Mouse (Mus musculus): Measurements from ENCODE around the gene Fryl. TPM values are rescaled to one million over a fixed set of nuclear protein-coding genes. Genes with fewer than 3 reads are reported as not detected.
A peak's percentile ranks its signal among the peaks of the same experiment; 100 is the strongest.

Gene Fryl
- total RNA-seq, 4 experiments from 2014 or later = 58.6 to 81.9 (median 72.1) TPM

DNA sequence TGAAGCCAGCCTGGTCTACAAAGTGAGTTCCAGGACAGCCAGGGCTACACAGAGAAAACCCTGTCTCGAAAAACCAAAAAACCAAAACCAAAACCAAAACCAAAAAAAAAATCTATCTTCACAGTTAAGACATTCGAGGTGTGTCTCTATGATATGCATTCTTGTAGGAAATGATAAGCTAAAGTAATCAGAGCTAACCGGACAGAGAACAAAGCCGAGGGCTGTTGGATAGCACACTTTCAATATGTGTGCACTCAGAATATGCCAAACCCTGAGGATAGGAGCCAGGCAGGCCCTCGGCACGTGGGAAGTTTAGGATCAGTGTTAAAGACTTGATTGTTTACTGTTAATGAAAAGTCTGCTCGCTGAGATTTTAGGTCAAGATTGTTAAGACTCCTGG lies 58.6 kb downstream of the Fryl start:
- no peak for DNase-seq (ENCODE audit: low spot score in 2 of 2)

DNA sequence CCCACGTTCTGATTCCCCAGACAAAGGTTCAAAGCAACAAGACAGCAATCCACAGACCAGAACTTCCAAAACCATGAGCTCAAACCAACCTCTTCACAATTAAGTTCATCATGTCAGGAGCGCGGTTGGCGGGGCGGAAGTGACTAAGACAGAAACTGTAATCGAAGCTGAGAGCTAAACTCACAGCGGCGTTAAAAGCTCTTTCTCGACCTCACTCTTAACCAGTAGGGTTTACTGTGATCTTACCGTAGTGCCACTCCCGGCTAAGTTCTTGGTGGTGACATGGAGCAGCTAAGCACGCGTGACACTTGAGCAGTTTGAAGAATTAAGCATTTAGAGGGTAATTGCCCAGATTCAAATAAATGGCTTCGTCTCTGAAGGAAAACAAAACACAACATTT lies 61.7 kb downstream of the Fryl start:
- no peak for DNase-seq (ENCODE audit: low spot score in 2 of 2)

DNA sequence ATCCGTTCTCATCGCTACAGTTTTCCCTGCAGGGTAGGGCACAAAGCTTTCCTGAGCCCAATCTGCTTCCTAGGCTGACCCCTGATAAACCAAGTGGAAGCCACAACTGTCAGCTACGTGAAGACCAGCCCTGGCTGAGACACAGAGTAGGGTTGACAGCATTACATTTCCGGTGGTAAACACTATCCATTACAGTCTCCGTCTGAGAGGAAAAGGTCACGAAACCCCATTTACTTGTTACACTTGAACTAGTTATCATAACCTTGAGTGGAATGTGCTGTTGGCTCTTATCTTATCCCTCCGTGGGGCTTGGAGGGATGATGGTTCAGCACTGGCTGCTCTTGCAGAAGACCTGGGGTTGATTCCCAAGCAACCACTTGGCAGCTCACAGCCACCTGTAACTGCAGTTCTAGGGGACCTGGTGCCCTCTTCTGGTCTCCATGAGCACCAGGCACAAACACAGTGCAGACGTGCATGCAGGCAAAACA lies 62.3 kb downstream of the Fryl start:
- DNase-seq (ENCODE audit: low spot score in 2 of 2) = no peak

DNA sequence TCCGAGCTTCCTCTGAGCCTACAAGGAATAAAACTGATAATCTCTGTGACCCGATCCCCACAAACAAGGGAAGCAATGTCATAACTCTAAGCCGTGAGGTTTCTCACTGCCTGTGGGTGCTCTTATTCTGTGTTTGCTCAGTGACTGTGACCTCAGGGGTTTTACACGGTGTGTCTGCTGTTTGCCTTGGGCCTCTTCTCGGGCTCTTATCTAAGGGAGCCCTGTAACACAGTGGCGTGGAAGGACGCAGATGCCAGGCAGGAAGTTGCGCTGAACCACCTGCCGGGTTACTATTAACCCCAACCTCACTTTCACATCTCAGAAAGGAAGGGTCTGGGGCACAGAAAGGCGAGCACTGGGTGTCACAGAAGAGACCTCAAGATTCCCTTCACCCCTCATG lies 62.8 kb downstream of the Fryl start:
- no peak for DNase-seq (ENCODE audit: low spot score in 2 of 2)

DNA sequence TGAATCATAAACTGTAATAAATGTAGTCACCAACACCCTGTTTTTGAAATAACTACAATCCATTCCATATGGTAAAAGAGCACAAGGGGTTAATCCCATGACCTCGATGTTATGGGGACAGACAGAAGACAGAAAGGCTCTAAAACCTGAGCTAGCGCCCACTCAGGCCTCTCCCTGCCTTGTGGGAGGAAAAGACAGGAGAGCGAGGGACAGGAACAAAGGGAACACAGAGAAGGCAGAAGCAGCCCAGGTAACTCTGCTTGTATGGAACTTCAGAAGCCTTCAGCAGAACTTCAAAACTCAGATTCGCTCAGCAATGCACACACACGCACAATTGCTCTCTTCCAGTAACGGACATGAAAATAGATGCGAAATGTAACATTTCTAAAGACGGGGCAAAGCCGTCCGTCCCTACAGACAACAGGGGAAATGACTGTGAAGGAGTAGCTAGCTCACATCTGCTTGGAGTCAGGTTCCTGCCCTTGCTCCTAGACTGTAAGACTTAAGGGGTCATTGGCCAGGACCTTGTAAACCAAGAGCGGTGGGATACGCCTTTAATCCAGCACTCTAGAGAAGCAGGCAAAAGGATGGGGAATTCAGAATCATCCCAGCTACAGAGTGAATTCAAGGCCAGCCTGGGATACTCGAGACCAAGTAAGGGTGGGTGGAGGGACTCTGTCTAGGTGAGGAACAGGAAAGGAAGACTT lies 63.4 kb downstream of the Fryl start:
- DNase-seq (ENCODE audit: low spot score in 2 of 2) = no peak

DNA sequence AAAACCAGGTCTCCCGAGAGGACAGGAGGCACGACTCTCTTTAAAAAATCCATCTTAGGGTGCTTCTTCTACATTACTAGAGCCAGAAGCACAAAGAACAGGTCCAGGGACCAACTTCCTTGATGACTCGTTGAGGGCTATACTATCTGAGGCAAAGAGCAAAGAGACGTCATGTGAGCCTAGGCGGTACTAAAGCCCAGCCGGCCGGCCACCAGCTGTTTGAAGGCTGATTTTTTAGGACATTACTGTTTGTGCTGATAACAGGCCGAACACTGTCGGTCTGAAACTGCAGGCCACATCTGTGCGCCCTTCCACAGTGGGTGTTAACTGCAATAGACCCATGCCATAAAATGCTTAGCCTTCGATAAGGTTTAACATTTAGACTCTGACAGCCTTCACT lies 64.7 kb downstream of the Fryl start:
- no peak for DNase-seq (ENCODE audit: low spot score in 2 of 2)

DNA sequence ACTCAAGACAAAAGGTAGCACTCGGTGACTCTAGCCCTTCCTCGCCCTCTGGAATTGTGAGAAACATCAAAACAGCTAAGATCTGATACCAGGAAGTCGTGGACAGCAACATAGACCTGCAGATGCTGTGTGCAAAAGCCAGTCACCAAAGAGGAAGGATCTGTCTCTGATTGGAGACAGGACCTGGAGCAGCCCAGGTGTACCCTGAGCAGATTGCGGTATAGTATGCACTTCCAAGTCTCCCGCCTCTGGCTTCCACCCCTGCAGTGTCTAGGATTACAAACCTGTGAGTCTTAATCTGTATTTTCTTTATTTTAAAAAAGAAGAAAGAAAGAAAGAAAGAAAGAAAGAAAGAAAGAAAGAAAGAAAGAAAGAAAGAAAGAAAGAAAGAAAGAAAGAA lies 66.3 kb downstream of the Fryl start:
- DNase-seq (ENCODE audit: low spot score in 2 of 2) = no peak

DNA sequence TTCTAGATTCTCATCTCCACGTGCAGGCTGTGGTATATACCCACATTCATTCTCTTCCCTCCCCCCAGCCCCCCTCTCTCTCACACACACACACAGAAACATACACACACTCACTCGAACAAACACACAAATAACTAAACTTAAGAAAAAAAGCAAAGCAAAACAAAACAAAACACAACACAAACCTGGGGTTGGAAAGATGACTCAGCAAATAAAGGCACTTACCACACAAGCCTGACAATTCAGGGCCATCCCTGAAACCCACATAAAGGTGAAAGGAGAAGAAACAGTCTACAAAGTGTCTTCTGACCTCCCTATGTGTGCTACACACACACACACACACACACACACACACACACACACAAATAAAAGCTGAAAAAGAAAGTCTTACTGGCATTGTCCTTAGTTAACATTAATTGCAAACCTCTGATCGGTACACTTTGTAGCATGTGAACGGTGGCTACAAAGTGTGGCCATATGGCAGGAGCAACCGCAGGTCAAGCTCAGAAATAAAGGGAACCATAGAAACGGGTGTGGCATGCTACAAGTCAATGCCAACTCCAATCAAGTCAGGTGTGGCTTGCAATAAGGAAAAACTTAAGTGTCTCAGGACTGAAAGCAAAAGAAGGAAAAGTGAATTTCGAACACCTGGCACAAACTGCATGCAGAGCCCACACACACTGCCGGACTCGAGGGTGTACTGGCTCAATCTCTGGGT lies 66.8 kb downstream of the Fryl start:
- DNase-seq (ENCODE audit: low spot score in 2 of 2) = no peak

DNA sequence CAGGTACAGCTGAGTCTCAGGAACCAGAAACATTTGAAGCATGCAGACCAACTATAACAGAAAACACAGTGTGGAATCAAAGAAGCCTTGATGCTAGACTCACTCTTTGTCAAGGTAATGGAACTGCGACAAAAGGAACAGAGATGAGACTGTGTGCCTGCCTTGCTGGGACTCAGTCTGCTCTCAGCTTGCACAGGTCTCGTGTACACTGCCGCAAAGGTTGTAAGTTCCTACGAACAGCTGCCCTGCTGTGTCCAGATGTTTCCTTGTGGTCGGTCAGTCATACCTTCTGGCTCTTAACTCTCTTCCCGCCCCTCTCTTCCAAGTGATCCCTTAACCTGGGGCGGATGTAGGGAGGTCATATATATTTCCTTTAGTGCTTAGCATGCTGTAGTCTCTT lies 67.8 kb downstream of the Fryl start:
- DNase-seq (ENCODE audit: low spot score in 2 of 2) = no peak

DNA sequence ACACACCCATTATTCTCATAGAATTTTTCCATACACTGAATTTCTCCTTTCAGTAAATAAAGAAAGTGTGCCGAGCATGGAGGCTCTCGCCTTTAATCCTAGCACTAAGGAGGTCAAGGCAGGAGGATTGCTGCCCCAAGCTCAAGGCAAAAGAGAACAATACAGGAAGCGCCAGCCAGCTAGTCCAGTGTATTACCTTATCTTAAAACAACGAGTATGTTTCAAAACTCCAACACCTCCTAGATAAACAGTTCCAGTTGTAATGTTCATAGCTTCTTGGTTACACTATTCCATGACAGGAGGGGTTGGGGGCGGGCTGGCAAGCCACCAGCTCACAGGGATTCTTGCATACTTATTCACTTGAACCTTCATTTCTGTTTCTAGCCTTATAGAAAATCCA lies 68.3 kb downstream of the Fryl start:
- no peak for DNase-seq (ENCODE audit: low spot score in 2 of 2)

DNA sequence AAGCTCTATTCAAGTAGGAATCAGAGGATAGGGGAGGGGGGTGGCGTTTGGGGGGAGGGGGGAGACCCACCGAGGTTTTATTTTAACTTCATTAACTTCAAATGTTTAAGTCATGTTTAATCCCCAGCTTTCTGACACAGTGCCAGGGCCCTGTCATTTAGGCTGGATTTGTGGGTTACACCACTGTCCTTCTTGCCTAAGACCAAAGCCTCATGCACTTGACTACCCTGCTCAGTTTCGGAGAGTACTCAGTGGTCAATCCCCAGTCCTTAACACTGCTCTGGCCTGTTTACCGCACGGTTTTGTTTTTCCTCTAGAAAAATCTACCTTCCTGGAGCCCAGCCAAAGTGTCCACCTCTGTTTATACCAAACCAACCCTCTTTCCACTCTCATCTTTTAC lies 69.5 kb downstream of the Fryl start:
- no peak for DNase-seq (ENCODE audit: low spot score in 2 of 2)

DNA sequence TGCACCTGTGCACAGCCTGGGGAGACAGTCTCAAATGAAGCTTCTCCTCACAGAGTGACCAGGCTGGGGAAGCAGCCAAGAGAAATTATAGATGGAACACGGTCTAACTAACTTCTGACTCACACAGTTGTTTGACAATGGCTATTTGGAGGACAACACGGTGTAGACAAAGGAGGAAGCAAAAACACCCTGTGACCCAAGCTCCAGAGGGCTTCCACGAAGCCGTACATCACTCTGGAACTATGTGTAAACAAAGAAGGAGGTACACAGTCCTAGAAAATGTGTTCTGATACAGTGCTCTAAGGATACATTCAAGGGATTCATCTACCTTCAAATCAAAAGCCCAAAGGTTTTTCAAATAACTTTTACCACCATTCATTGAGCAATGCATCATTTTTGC lies 71.0 kb downstream of the Fryl start:
- no peak for DNase-seq (ENCODE audit: low spot score in 2 of 2)

DNA sequence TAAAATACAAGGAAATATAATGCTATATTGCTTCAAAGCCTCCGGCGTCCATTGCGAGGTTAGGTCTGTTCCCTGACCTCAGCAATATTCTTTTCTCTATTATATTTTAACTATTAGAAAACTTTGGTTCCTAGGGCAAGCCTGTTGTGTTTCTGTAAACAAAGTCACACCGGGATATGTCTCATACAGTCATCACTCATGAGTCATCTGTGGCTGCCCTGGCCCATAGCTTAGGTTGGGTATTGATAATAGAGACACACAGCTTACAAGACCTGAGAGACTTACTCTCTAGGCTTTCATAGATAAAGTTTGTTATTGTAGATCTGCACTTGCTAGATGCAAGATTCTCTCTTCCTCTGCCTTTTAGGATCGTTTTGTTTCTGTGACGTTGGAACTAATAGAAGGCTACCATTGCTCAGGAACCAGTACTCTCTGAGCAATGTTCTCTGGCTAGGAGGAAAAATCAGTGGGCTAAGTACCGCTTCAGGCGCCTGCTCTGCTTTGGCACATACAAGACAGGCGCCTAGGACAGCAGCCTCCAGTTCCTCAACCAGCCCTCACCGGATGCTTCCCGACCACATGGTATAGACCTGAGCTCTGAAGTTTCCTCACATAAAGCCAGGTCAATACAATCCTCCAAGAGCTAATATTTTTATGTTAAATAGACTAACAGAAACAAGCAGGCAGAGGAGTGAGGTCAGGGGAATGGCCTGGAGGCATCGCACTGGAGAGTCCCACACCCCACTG lies 73.5 kb downstream of the Fryl start:
- DNase-seq (ENCODE audit: low spot score in 2 of 2) = no peak

DNA sequence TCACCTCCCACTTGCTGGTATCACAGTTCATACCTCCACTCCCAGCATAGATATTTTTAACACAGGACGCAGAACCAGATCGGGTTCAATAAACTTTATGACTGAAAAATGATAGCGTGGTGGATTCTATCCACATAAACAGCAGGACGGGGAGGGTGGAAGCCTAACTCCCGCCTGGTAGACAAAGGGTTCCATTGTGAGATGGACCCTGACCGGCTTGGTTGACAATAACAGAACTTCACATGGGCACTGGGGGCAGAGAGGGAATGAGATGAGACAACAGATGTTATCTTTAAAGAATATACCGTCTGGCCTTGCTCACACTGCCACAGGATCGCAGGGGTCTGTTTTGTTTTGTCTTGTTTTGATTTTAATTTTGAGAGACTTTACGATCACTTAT lies 74.2 kb downstream of the Fryl start:
- no peak for DNase-seq (ENCODE audit: low spot score in 2 of 2)

DNA sequence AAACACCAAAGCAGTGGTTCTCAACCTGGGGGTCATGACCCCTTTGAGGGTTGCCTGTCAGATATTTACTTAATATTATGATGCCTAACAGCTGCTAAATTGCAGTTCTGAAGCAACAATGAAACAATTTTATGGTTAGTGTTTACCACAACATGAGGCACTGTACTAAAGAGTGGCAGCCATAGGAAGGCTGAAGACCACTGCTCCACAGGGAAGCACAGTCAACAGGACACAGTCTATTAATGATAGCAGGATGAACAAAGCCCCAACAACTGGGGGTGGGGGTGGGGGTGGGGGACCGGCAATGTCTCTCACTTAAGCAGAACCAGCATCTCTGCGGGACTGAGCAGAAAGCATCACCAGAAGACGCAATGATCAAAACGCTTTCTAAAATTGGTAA lies 80.1 kb downstream of the Fryl start:
- no peak for DNase-seq (ENCODE audit: low spot score in 2 of 2)

DNA sequence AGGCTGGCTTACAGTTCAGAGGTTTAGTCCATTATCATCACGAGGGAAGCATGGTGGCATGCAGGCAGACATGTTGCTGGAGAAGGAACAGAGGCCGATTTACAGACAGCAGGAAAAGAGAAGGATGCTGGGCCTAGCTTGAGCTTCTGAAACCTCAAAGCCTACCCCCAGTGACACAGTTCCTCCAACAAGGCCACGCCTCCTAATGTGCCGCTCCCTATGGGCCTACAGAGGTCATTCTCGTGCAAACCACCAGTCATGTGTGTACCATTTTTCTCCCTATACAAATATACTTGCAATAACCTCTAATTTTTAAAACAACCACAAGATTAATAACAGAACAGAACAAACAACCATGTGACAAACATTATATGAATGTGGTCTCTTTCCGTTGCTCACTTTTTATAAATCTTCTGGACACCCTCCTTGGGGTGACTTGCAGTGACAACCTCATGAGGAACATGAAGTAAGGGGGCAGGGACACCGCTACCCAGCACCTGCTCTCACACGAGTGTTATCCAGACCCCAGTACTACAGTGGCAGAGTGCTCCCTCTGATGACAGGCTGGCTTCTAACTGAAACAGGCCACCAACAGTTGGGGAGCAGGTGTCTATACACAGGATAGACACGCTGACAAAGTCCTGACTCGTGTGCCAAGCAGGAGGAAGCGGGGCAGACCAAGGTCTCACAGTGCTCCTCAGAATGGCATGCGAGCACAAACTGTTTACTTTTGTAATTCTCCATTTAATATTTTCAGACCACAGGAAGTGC lies 80.9 kb downstream of the Fryl start:
- DNase-seq (ENCODE audit: low spot score in 2 of 2) = no peak

DNA sequence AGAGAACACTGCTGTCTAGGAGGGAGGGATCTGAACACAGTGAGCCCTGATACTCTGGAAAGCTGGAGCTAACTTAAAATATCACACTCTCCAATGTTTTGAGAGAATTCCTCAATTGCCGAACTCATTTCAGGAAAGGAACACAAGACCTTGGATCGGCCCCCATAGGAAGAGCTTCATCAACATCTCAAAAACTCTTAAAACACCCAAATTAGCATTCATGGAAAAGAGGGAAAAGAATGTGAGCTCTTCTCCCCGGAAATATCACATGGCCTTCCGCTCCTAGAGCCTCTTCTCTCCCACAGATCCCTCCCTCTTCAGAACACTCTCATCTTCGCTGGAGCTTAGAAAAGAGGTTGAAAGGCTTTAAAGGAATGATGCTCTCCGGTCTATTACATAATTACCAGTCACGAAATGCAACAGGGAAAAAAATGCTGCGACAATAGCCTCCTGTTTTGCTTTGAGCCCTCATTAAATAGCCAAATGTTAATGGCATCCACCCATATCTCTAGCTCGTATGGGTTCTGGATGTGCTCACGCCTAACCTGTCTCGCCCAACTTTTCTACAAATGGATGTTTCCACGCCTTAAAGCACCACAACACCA lies 84.4 kb downstream of the Fryl start:
- DNase-seq (ENCODE audit: low spot score in 2 of 2) = no peak

DNA sequence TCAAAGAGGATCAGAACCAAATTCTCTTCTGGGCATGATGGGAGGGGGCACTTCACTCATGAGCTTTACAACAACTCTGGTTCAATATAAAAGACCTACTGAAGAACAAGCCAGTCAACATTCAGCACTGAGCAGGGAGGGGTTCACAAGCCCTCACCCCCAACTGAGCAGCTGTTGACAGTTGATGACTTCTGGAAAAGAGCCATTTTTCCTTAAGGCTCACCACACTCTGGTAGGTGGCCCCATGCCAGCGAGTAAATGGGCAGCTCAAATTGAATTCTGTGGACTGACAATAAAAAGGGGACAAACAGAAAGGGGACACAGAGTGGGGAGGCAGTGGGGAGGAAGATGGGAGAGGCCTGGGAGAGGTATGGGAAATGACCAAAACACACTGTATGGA lies 85.2 kb downstream of the Fryl start:
- no peak for DNase-seq (ENCODE audit: low spot score in 2 of 2)

DNA sequence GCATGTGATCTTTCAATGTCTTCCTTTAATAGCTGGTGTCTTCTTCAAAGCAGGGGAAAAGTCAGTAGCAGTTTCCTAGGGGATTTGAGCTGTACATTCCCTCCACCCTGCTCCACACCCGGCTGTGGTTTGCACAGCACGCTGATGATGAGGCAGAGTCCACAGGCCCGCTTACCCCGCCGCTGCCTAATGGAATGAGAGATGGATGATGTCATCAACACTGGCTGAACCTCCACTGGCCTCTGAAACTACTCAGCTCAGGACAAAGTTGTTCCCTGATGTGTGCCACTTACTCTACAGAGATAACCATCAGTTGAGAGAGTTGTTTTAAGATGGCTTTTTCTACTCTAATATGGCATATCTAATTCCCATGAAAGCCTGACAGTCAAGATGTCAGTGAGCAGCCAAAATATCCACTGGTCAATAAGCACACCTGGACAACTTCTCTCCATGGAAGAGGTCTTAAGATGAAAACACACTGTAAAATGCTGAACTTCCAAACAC lies 87.6 kb downstream of the Fryl start:
- no peak for DNase-seq (ENCODE audit: low spot score in 2 of 2)

DNA sequence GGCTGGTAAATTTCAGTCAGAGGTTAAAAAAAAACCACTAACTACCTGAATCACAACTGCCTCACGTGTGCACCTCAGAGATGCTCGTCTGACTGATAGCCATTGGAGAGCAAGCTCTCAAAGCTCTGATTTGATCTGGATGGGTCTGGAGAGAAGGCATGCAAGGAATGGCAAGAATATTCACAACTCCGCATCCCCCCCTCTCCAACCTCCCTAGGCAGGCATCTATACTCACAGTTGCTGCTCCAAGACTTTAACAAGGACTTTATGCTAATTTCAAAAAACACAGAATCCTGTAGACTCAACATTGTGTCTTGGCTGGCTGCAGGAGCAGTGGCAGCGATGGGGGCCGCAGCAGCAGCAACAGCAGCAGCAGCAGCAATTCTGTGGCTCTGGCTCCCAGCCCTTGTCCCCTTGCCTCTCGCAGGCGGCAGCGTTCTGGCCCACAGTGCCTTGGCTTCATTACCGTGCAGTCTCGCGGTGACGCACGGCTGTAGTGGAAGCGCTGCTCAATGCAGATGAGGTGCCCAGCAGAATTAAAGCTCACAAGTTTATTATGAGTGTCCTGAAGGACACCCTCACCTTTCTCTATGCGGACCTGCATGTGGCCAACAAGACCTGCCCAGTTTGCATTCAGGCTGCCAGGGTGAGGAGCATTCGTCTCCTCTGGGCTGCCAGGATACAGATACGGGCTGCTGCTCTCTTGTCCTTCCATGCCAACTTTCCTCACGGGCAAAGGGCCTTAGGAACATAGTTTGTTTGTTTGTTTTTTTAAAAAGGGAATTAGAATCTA lies 88.2 kb downstream of the Fryl start:
- peak; percentile 15 to 31 for DNase-seq (ENCODE audit: low spot score in 2 of 2)

Measured in left cerebral cortex, adult 8-10 months (tissue).